Mouse (Mus musculus): ENCODE results near the gene Taok3. TPM values are rescaled to one million over a fixed set of nuclear protein-coding genes. Genes with fewer than 3 reads are reported as not detected.

Gene Taok3
- total RNA-seq, 2 experiments from 2014 or later = 59.1 to 61.8 TPM

- no peak for DNase-seq (ENCODE audit: low spot score in 2 of 2)
Observed at GRCm38 (mm10) chr5:117117241-117117640, 2.7 kb upstream of the Taok3 start.

GRCm38 (mm10) chr5:117117716-117118115, 2.2 kb upstream of the Taok3 start:
- DNase-seq (ENCODE audit: low spot score in 2 of 2) = no peak

GRCm38 (mm10) chr5:117118220-117118619, 1.7 kb upstream of the Taok3 start:
- DNase-seq (ENCODE audit: low spot score in 2 of 2) = no peak

GRCm38 (mm10) chr5:117118850-117119249, 1.1 kb upstream of the Taok3 start:
- no peak for DNase-seq (ENCODE audit: low spot score in 2 of 2)

GRCm38 (mm10) chr5:117120489-117121466, 849 bp downstream of the Taok3 start:
- DNase-seq (ENCODE audit: low spot score in 2 of 2) = no peak

GRCm38 (mm10) chr5:117121657-117122056, 1.7 kb downstream of the Taok3 start:
- DNase-seq (ENCODE audit: low spot score in 2 of 2) = no peak

GRCm38 (mm10) chr5:117123102-117123501, 3.2 kb downstream of the Taok3 start:
- no peak for DNase-seq (ENCODE audit: low spot score in 2 of 2)

- no peak for DNase-seq (ENCODE audit: low spot score in 2 of 2)
Observed at GRCm38 (mm10) chr5:117123840-117124239, 3.9 kb downstream of the Taok3 start.

- no peak for DNase-seq (ENCODE audit: low spot score in 2 of 2)
Observed at GRCm38 (mm10) chr5:117125482-117126346, 5.8 kb downstream of the Taok3 start.

- DNase-seq (ENCODE audit: low spot score in 2 of 2) = no peak
Observed at GRCm38 (mm10) chr5:117127051-117127450, 7.1 kb downstream of the Taok3 start.

- no peak for DNase-seq (ENCODE audit: low spot score in 2 of 2)
Observed at GRCm38 (mm10) chr5:117130726-117131125, 10.8 kb downstream of the Taok3 start.

- DNase-seq (ENCODE audit: low spot score in 2 of 2) = no peak
Observed at GRCm38 (mm10) chr5:117133446-117134065, 13.6 kb downstream of the Taok3 start.

GRCm38 (mm10) chr5:117134066-117134888, 14.3 kb downstream of the Taok3 start:
- DNase-seq (ENCODE audit: low spot score in 2 of 2) = no peak

GRCm38 (mm10) chr5:117134889-117135456, 15.0 kb downstream of the Taok3 start:
- no peak for DNase-seq (ENCODE audit: low spot score in 2 of 2)

- DNase-seq (ENCODE audit: low spot score in 2 of 2) = no peak
Observed at GRCm38 (mm10) chr5:117135869-117136268, 15.9 kb downstream of the Taok3 start.

- DNase-seq (ENCODE audit: low spot score in 2 of 2) = no peak
Observed at GRCm38 (mm10) chr5:117136570-117136969, 16.6 kb downstream of the Taok3 start.

- no peak for DNase-seq (ENCODE audit: low spot score in 2 of 2)
Observed at GRCm38 (mm10) chr5:117137011-117137410, 17.1 kb downstream of the Taok3 start.

GRCm38 (mm10) chr5:117137594-117137993, 17.7 kb downstream of the Taok3 start:
- DNase-seq (ENCODE audit: low spot score in 2 of 2) = no peak

GRCm38 (mm10) chr5:117138295-117138988, 18.5 kb downstream of the Taok3 start:
- no peak for DNase-seq (ENCODE audit: low spot score in 2 of 2)

GRCm38 (mm10) chr5:117139822-117140221, 19.9 kb downstream of the Taok3 start:
- DNase-seq (ENCODE audit: low spot score in 2 of 2) = no peak

Measured in layer of hippocampus, adult 18-20 months (tissue).